Mouse (Mus musculus): ENCODE data around the gene Olfr812.
"Not testable (repeated sequence)": the region's sequence is repeated elsewhere in the genome, so short reads cannot be mapped to it uniquely, and the experiment has no call there.

Gene Olfr812

DNA sequence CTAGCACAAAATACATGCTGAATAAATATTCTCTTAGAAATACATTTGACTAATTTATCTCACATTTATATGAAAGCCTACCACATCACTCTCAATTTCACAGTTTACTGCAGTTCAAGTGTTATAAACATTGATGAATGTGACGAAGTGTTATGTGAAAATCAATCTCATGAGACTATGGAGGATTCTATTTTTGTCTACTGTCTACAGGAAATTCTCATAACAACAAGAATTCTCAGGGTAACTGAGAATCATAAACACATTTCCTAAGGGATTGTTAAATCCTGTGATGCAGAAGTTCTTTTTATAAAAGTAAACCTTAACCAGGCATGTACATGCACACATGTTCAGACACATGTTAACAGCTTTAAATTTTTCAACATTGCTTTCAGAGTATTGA is at the start of gene Olfr812:
Gene Olfr812, minus strand, starts transcription at position 101 of the 400 bp plus-strand sequence.
- DNase-seq (ENCODE audit: low read depth): no peak

DNA sequence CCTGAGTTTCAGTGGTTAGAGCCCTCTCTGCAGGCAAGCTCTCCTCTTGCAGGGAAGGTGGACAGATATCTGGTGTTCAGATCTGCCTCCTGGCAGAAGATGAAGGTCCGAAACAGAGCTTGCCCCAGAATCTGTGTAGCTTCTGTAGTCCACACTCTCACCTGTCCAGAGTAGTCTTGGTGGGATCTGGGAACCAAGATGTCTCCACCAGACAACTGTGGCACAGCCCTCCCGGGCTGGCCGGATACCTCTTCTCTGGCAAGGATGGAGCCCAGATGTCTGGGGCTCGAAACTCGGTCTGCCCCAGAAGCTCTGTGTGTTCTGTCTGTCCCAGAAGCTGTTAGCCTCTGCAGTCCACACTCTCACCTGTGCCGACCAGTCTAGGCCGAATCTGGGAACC is 40.0 kb upstream of the Olfr812 start:
- no peak for DNase-seq (ENCODE audit: low read depth)

DNA sequence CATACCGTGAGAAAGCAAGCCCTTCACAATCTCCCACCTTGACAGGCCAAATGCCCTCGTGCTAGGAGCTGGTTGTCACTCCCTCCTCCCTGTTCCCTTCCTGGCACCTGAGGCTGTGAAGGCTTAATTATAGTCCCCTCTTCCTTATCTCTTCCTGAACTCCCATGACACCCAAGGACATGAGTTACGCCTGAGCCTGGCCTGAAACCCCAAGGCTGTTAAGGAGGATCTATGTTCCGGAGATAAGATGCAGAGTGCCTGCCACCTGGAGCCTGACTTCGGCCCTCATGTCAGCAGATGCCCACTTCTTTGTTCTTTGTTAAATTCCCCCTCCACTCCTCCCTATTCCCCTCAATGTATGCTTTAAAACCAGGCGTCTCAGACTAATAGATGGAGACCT is 39.6 kb upstream of the Olfr812 start:
- not testable (repeated sequence) for DNase-seq (ENCODE audit: low read depth)

DNA sequence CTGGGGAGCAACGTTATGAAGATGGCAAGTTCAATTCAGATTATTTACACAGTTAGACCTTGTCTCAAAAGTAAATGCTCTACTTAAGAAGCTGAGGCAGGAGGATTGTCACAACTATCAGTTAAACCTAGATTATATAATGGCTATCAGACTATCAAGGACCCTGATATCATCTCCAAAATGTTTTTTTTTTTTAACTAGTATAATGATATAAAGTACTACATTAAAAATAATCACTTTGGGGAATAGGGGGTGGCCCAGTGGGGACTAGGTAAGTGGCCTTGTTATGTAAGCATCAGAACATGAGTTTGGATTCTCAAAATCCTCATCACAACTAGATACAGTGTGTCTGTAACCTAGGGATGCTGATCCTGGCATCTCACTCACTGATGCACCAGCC is 33.9 kb upstream of the Olfr812 start, which contains the start of gene Olfr814:
Gene Olfr814, minus strand, starts transcription at position 101 of the 400 bp plus-strand sequence.
- DNase-seq (ENCODE audit: low read depth): not testable (repeated sequence)

GRCm38 (mm10) chr10:129855067-129855466 is 9.2 kb upstream of the Olfr812 start, which contains the start of gene Olfr813:
Olfr813 (plus strand) TSS chr10:129855367.
- no peak for DNase-seq (ENCODE audit: low read depth)

GRCm38 (mm10) chr10:129847343-129847742 is 1.4 kb upstream of the Olfr812 start:
- DNase-seq (ENCODE audit: low read depth): no peak

GRCm38 (mm10) chr10:129804296-129804695 is 41.6 kb downstream of the Olfr812 start, which contains the start of gene Olfr811:
Olfr811 (minus strand) TSS chr10:129804396.
- no peak for DNase-seq (ENCODE audit: low read depth)

DNA sequence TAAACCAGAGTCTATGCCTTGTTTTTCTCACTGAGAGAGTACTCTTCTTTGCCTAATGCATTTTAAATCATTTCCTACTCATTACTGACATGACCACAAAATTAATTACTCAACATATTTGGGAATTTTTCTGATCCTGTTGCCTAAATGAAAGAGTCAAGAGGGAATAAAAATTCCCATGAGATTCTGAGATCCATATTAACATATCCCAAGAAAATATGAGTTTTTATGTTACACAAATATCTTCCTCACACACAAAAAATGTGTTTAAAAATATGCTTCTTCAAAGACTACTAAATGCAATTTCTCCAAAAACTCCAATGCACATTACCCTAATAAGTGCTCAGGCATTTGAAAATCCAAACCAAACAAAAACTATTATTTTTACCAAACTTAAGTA is 51.1 kb downstream of the Olfr812 start, which contains the start of gene Olfr810:
Gene Olfr810, minus strand, starts transcription at position 101 of the 400 bp plus-strand sequence.
- no peak for DNase-seq (ENCODE audit: low read depth)
